Mouse (Mus musculus): ENCODE data around the gene Zfyve16. TPM values are rescaled to one million over a fixed set of nuclear protein-coding genes. Genes with fewer than 3 reads are reported as not detected.

The Zfyve16 gene
- total RNA-seq, 1 experiment from 2014 or later, result 6.9 TPM

GRCm38 (mm10) chr13:92470151-92470550 is 60.5 kb downstream of the Zfyve16 start:
- ATAC-seq (replicated peaks; ENCODE audit: low read depth, poor library complexity, severe bottlenecking), result no peak

- ATAC-seq (replicated peaks; ENCODE audit: low read depth, poor library complexity, severe bottlenecking), result no peak
Measured at GRCm38 (mm10) chr13:92469381-92469780, 61.3 kb downstream of the Zfyve16 start.

- ATAC-seq (replicated peaks; ENCODE audit: low read depth, poor library complexity, severe bottlenecking), result no peak
Measured at GRCm38 (mm10) chr13:92467891-92468290, 62.8 kb downstream of the Zfyve16 start.

- no peak for ATAC-seq (replicated peaks; ENCODE audit: low read depth, poor library complexity, severe bottlenecking)
Measured at GRCm38 (mm10) chr13:92464698-92465097, 66.0 kb downstream of the Zfyve16 start.

- ATAC-seq (replicated peaks; ENCODE audit: low read depth, poor library complexity, severe bottlenecking), result no peak
Measured at GRCm38 (mm10) chr13:92446872-92447271, 83.8 kb downstream of the Zfyve16 start.

GRCm38 (mm10) chr13:92440286-92440685 is 90.4 kb downstream of the Zfyve16 start:
- no peak for ATAC-seq (replicated peaks; ENCODE audit: low read depth, poor library complexity, severe bottlenecking)

- ATAC-seq (replicated peaks; ENCODE audit: low read depth, poor library complexity, severe bottlenecking), result no peak
Measured at GRCm38 (mm10) chr13:92438656-92439055, 92.0 kb downstream of the Zfyve16 start.

Other genes starting within 250 kb of the Zfyve16 start
- not detected in 2 replicates for gene Gm20379, start 224.9 kb downstream of the Zfyve16 start, total RNA-seq (2017)
- 24.1 and 29.4 TPM in 2 replicates for gene Dhfr, start 176.1 kb downstream of the Zfyve16 start, total RNA-seq (2017)
- gene Msh3, start 175.9 kb downstream of the Zfyve16 start, total RNA-seq (2017), result 52.4 and 52.6 TPM in 2 replicates
- gene Ankrd34b, start 105.0 kb downstream of the Zfyve16 start, total RNA-seq (2017), result not detected in 2 replicates
- gene Fam151b, start 46.9 kb downstream of the Zfyve16 start, total RNA-seq (2017), result 4.1 and 5.5 TPM in 2 replicates
- not detected in 2 replicates for gene Spz1, start 45.3 kb upstream of the Zfyve16 start, total RNA-seq (2017)
- gene Serinc5, start 80.2 kb upstream of the Zfyve16 start, total RNA-seq (2017), result 11.3 and 15.5 TPM in 2 replicates

All from common myeloid progenitor, adult 5-6 weeks (primary cell).